Mouse (Mus musculus) CH12.LX (cell line): ENCODE measurements at regions not wholly inside any gene's neighbourhood (a gene's known extent, or its start where the extent isn't known, plus 50 kb on each side); places are given as distances from the start of the nearest gene placed in this dataset.

ENCODE experiments used
- DNase-seq: peaks from one replicate; pipeline ENCODE4 v3.0.0-alpha.2; 2013; ENCODE audit errors: extremely low read depth
- H3K27ac ChIP-seq: 2 replicates; pipeline ENCODE4 v1.5.1; 2012; ENCODE audit warnings: low read depth, mild to moderate bottlenecking, control low read depth, moderate library complexity; ENCODE audit not compliant: insufficient read depth
- H3K27me3 ChIP-seq: replicated peaks from 2 replicates; pipeline ENCODE3; 2012; ENCODE audit warnings: inconsistent platforms
- H3K36me3 ChIP-seq, 2 experiments: replicated peaks in 1 of 2; 2 replicates each; pipeline versions ENCODE3 to v1.6.1; 2012; ENCODE audit warnings: inconsistent platforms in 1 of 2, low read length in 1 of 2, mild to moderate bottlenecking in 1 of 2, mixed read lengths in 1 of 2, moderate library complexity in 1 of 2; ENCODE audit not compliant: control insufficient read depth in 1 of 2, insufficient read depth in 1 of 2
- H3K4me1 ChIP-seq, 2 experiments: 2 replicates each; pipeline ENCODE4 v1.6.1; 2012; ENCODE audit warnings: inconsistent platforms in 1 of 2, moderate library complexity in 1 of 2; ENCODE audit not compliant: insufficient read depth in 2 of 2, control insufficient read depth in 1 of 2
- H3K4me2 ChIP-seq: 2 replicates; pipeline ENCODE4 v1.6.1; 2012; ENCODE audit warnings: low read depth, mild to moderate bottlenecking, control low read depth; ENCODE audit not compliant: poor library complexity, insufficient read depth, severe bottlenecking
- H3K4me3 ChIP-seq, 3 experiments: fragments of 150-350 bp in 1 of 3; sonication (generic) in 1 of 3; replicated peaks in 1 of 3; 2 replicates each; pipeline versions ENCODE3 to v1.5.1; 2011 to 2012; ENCODE audit warnings: low read depth in 2 of 3, low read length in 2 of 3, mild to moderate bottlenecking in 2 of 3, moderate library complexity in 2 of 3, control low read depth in 1 of 3, improper control_type of control experiment in 1 of 3, inconsistent platforms in 1 of 3, mixed read lengths in 1 of 3; ENCODE audit not compliant: poor library complexity in 1 of 3
- H3K79me2 ChIP-seq: replicated peaks from 2 replicates; pipeline ENCODE4 v1.6.1; 2012; ENCODE audit warnings: mild to moderate bottlenecking, moderate library complexity; ENCODE audit not compliant: control insufficient read depth, poor library complexity, insufficient read depth, severe bottlenecking; ENCODE audit errors: extremely low read depth
- H3K9ac ChIP-seq: 2 replicates; pipeline ENCODE4 v1.6.1; 2012; ENCODE audit warnings: low read depth, mild to moderate bottlenecking, control low read depth, moderate library complexity; ENCODE audit not compliant: insufficient read depth
- H3K9me3 ChIP-seq: replicated peaks from 2 replicates; pipeline ENCODE3; 2012; ENCODE audit warnings: low read length, inconsistent platforms, mixed read lengths
- BHLHE40 ChIP-seq: IDR thresholded peaks from 2 replicates; pipeline ENCODE4 v1.6.1; 2011; ENCODE audit warnings: mild to moderate bottlenecking, low read depth, low read length, improper control_type of control experiment
- CTCF ChIP-seq, 2 experiments: IDR thresholded peaks in 1 of 2; conservative IDR thresholded peaks in 1 of 2; 2 replicates each; pipeline ENCODE4 v1.5.1; 2011 to 2012; ENCODE audit warnings: low read depth in 2 of 2, low read length in 2 of 2, improper control_type of control experiment in 1 of 2, inconsistent platforms in 1 of 2, mild to moderate bottlenecking in 1 of 2, moderate library complexity in 1 of 2
- EP300 ChIP-seq: IDR thresholded peaks from 2 replicates; pipeline ENCODE4 v1.6.1; 2011; ENCODE audit warnings: low read length, improper control_type of control experiment
- ETS1 ChIP-seq: conservative IDR thresholded peaks from 2 replicates; pipeline ENCODE4 v1.6.1; 2012; ENCODE audit warnings: low read depth, mild to moderate bottlenecking, inconsistent platforms, low read length, improper control_type of control experiment, moderate library complexity
- HCFC1 ChIP-seq: IDR thresholded peaks from 2 replicates; pipeline ENCODE4 v1.6.1; 2012; ENCODE audit warnings: low read depth, mild to moderate bottlenecking, inconsistent platforms, low read length, improper control_type of control experiment
- JUN ChIP-seq: IDR thresholded peaks from 2 replicates; pipeline ENCODE4 v1.6.1; 2011; ENCODE audit warnings: low read depth, mild to moderate bottlenecking, low read length, improper control_type of control experiment, moderate library complexity; ENCODE audit not compliant: insufficient read depth
- JUND ChIP-seq: conservative IDR thresholded peaks from 2 replicates; pipeline ENCODE4 v1.6.1; 2011; ENCODE audit warnings: low read depth, low read length, improper control_type of control experiment
- MAFK ChIP-seq: IDR thresholded peaks from 2 replicates; pipeline ENCODE4 v1.6.1; 2011; ENCODE audit warnings: low read length, improper control_type of control experiment; ENCODE audit not compliant: insufficient replicate concordance
- PAX5 ChIP-seq: IDR thresholded peaks from 2 replicates; pipeline ENCODE4 v1.6.1; 2012; ENCODE audit warnings: low read length, inconsistent platforms, mixed read lengths
- RCOR1 ChIP-seq: conservative IDR thresholded peaks from 2 replicates; pipeline ENCODE4 v1.6.1; 2012; ENCODE audit warnings: low read depth, mild to moderate bottlenecking, inconsistent platforms, low read length, improper control_type of control experiment
- SIN3A ChIP-seq: IDR thresholded peaks from 2 replicates; pipeline ENCODE4 v1.6.1; 2012; ENCODE audit warnings: low read length, improper control_type of control experiment, inconsistent platforms
- TCF12 ChIP-seq: IDR thresholded peaks from 2 replicates; pipeline ENCODE4 v1.6.1; 2014; ENCODE audit warnings: low read depth, mild to moderate bottlenecking, inconsistent platforms, low read length, improper control_type of control experiment
- UBTF ChIP-seq: IDR thresholded peaks from 2 replicates; pipeline ENCODE4 v1.6.1; 2012; ENCODE audit warnings: low read depth, mild to moderate bottlenecking, inconsistent platforms, low read length, improper control_type of control experiment, moderate library complexity
- USF1 ChIP-seq: IDR thresholded peaks from 2 replicates; pipeline ENCODE4 v1.6.1; 2014; ENCODE audit warnings: low read depth, mild to moderate bottlenecking, inconsistent platforms, low read length, improper control_type of control experiment
- USF2 ChIP-seq: conservative IDR thresholded peaks from 2 replicates; pipeline ENCODE4 v1.6.1; 2011; ENCODE audit warnings: low read depth, low read length, improper control_type of control experiment
- ZMIZ1 ChIP-seq: IDR thresholded peaks from 2 replicates; pipeline ENCODE4 v1.6.1; 2012; ENCODE audit warnings: low read depth, mild to moderate bottlenecking, inconsistent platforms, low read length, improper control_type of control experiment
- dilution Hi-C: fragments of 300-500 bp; cut with MboI; formaldehyde crosslinking; loops from 2 replicates; pipeline ENCODE4 v1.14.3; 2020; ENCODE audit warnings: low sequenced_read_pairs; ENCODE audit not compliant: extremely low pct_unique_long_range_greater_than_20kb, extremely low pct_ligation_motif_present
- in situ Hi-C: fragments of 300-500 bp; cut with MboI; formaldehyde crosslinking; loops from 3 replicates; pipeline ENCODE4 v1.14.3; 2019; ENCODE audit warnings: low sequenced_read_pairs, low pct_ligation_motif_present, low pct_unique_long_range_greater_than_20kb, mixed read lengths

DNA sequence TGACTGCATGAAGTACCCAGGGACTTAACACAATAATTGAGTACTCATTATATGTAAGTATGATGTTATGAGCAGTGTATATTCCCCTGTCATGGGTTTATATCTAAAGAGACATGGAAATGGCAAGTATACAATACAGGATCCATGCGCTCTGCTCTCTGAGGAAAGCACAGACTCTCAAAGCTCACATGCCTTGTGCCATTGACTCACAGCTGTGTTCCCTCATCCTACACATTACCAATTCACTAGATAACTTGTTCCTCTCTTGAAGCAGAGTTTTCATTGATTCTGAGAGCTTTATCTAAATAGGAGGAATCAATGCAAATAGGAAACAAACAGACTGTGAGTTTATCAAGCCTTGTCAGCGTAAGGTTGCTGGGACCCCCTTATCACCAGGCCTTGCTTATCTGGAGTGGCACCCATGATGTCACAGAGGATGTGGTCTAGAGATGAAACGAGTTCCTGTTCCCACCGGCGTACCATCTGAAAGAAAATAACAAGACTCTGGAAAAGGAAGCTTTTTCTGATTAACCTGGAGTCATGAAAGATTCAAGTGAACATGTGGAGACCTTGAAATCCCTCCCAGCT, 138.4 kb upstream of the Hapln1 start:
- no peak overlapping the region for H3K27ac ChIP-seq
- no peaks in the 10 kb centered on the region for H3K79me2 ChIP-seq
- in situ Hi-C loops (no loop called here), dilution Hi-C loops (no loop called here)
- H3K9ac ChIP-seq, result no peak overlapping the region
- H3K9me3 ChIP-seq, result no peaks in the 10 kb centered on the region
- H3K4me3 ChIP-seq, result no peak overlapping the region
- TF ChIP-seq JUND (no peak), ETS1 (no peak), JUN (no peak), ZMIZ1 (no peak), USF2 (no peak), HCFC1 (no peak), CTCF (conservative IDR thresholded peaks at IDR 0.05 in 1 of 2, IDR thresholded peaks at IDR 0.05 in 1 of 2; ENCODE audit: low read depth in 2 of 2, low read length in 2 of 2) (no peak), TCF12 (no peak)
- no peak overlapping the region for H3K4me2 ChIP-seq
- no peak for DNase-seq
- H3K27me3 ChIP-seq, result no peaks in the 10 kb centered on the region
- H3K4me1 ChIP-seq, result no peaks in the 10 kb centered on the region
- no peaks in the 10 kb centered on the region for H3K36me3 ChIP-seq

DNA sequence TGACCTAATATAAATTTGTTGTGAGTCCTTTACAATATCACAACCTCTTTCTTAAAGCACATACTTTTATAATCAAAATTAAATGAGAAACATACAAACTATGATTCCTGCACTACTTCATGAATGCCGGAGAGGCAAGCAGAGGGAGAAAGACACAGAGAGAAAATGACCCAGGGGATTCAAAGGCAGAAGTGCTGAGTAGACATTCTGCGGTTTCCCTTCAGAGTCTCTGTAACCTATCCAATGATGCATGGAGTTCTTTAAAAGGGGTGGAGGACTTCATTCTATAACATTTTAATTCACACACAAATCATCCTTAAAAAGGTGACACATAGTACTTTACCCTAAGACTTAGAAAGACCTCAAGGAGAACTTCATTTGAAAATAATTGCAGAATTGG, 129.1 kb upstream of the Hapln1 start:
- in situ Hi-C loops, result no loop called here

DNA sequence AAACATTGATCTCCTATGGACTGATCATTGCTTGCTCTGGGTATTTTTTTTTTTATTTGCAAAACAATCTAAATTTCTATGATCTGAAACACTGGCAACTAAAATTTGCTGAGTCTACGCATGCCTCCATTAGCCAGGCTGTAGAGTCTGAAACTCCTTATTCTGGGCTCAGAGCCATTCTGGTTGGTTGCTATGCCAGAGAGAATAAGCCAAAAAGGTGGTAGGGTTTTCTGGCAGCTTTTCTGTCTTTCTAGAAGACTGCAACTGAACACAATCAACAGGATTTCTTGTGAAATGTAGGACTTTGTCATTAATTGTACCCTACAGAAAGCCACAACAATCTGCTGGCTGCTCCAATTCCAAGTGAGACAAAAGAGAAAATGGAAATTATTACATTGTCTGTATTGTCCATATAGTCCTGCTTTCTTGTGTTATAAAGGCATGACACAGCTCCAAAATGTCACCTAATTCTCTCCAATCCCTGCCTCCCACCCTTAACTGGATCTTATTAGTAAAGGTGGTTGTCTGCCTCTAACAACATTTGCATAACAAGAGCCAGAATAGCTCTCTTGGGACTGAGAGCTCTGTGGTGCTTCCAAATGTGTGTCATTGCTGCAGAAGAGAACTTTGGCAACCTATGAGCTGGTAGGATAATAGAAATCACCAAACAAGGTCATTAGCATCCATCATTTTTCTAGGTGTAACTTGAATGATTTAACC, 126.7 kb upstream of the Hapln1 start:
- H3K27ac ChIP-seq, result no peak overlapping the region

More for the DNA sequence above, 129.1 kb upstream of the Hapln1 start:
- no peak for TF ChIP-seq RCOR1
- no peak for TF ChIP-seq CTCF (conservative IDR thresholded peaks at IDR 0.05 in 1 of 2, IDR thresholded peaks at IDR 0.05 in 1 of 2; ENCODE audit: low read depth in 2 of 2, low read length in 2 of 2)
- no peak for TF ChIP-seq SIN3A
- no peak for TF ChIP-seq ZMIZ1
- TF ChIP-seq HCFC1, result no peak
- peak; percentile 88 for TF ChIP-seq MAFK
- Histone ChIP-seq H3K4me3 (no peak overlapping the region), H3K4me1 (peaks cover 0 to 10% of the 10 kb centered on the region in 2 experiments; a peak in 2 of 4 replicates), H3K27me3 (no peaks in the 10 kb centered on the region), H3K9ac (no peak overlapping the region), H3K9me3 (no peaks in the 10 kb centered on the region), H3K36me3 (no peaks in the 10 kb centered on the region), H3K27ac (no peak overlapping the region), H3K4me2 (no peak overlapping the region), H3K79me2 (no peaks in the 10 kb centered on the region)
- no peak for DNase-seq
- dilution Hi-C loops, result no loop called here

More for the DNA sequence above, 126.7 kb upstream of the Hapln1 start:
- H3K36me3 ChIP-seq, result no peaks in the 10 kb centered on the region
- no peaks in the 10 kb centered on the region for H3K27me3 ChIP-seq
- peaks cover 0 to 10% of the 10 kb centered on the region in 2 experiments; a peak in 2 of 4 replicates for H3K4me1 ChIP-seq
- H3K4me3 ChIP-seq, result no peak overlapping the region
- in situ Hi-C loops (no loop called here), dilution Hi-C loops (no loop called here)
- TF ChIP-seq PAX5 (no peak), UBTF (no peak), BHLHE40 (no peak), JUND (no peak), JUN (no peak), ZMIZ1 (no peak), EP300 (no peak), ETS1 (no peak), USF1 (no peak)
- TF ChIP-seq, all 38 proteins: peak for 0
- Histone ChIP-seq H3K4me2 (no peak overlapping the region), H3K9ac (no peak overlapping the region), H3K79me2 (no peaks in the 10 kb centered on the region), H3K9me3 (no peaks in the 10 kb centered on the region)
- DNase-seq, result peak; percentile 48
